Mouse (Mus musculus): ENCODE data around the gene Slc26a9. TPM values are rescaled to one million over a fixed set of nuclear protein-coding genes. Genes with fewer than 3 reads are reported as not detected.

Gene Slc26a9
- polyA plus RNA-seq, 1 experiment = 0.02 TPM

GRCm38 (mm10) chr1:131733474-131734180 is 10.2 kb upstream of the Slc26a9 start:
- TF ChIP-seq POLR2A (IDR thresholded peaks at IDR 0.05; ENCODE audit: extremely low read depth, insufficient read depth, low read length) (no peak), CTCF (IDR thresholded peaks at IDR 0.05; ENCODE audit: extremely low read depth, insufficient read depth, low read length) (no peak)
- Histone ChIP-seq H3K4me3 (ENCODE audit: insufficient read depth, low read length) (no peak overlapping the region), H3K27ac (ENCODE audit: insufficient read depth, low read length) (no peak overlapping the region), H3K4me1 (ENCODE audit: control insufficient read depth, insufficient read depth, low read length) (no peaks in the 10 kb centered on the region)

DNA sequence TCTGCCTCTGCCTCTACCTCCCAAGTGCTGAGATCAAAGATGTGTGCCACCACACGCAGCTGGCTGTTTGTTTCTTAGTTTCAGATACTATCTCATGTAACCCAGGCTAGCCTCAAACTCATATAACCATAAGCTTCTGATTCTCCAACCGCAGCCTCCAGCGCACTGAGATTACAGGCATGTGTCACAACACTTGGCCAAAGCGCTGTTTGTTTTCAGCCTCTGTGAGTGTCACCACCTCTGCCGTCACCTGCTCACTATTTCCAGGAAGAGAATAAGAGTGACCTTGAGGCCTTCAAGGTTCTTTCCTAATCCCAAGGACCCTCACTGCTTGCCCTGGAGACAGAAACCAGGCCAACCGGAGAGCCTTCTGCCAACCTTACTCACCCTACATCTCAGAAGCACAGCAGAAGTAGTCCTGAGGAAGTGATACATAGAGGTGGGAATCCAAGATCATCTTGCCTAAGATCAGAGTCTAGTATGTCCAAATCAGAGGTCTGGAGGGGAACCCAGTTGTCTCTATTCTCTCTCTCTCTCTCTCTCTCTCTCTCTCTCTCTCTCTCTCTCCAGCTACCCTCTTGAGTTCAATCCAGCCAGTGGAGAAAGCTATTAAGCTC is 9.1 kb upstream of the Slc26a9 start:
- no peak for TF ChIP-seq POLR2A (IDR thresholded peaks at IDR 0.05; ENCODE audit: extremely low read depth, insufficient read depth, low read length)
- no peak for TF ChIP-seq CTCF (IDR thresholded peaks at IDR 0.05; ENCODE audit: extremely low read depth, insufficient read depth, low read length)
- H3K27ac ChIP-seq (ENCODE audit: insufficient read depth, low read length) = no peak overlapping the region

GRCm38 (mm10) chr1:131736494-131736893 is 7.3 kb upstream of the Slc26a9 start:
- H3K27ac ChIP-seq (ENCODE audit: insufficient read depth, low read length) = no peak overlapping the region
- no peak overlapping the region for H3K4me3 ChIP-seq (ENCODE audit: insufficient read depth, low read length)
- H3K4me1 ChIP-seq (ENCODE audit: control insufficient read depth, insufficient read depth, low read length) = no peaks in the 10 kb centered on the region
- TF ChIP-seq POLR2A (IDR thresholded peaks at IDR 0.05; ENCODE audit: extremely low read depth, insufficient read depth, low read length) (no peak), CTCF (IDR thresholded peaks at IDR 0.05; ENCODE audit: extremely low read depth, insufficient read depth, low read length) (no peak)

More for the DNA sequence above, 9.1 kb upstream of the Slc26a9 start:
- H3K4me1 ChIP-seq (ENCODE audit: control insufficient read depth, insufficient read depth, low read length) = no peaks in the 10 kb centered on the region
- no peak overlapping the region for H3K4me3 ChIP-seq (ENCODE audit: insufficient read depth, low read length)

GRCm38 (mm10) chr1:131737269-131737668 is 6.6 kb upstream of the Slc26a9 start:
- Histone ChIP-seq H3K27ac (ENCODE audit: insufficient read depth, low read length) (no peak overlapping the region), H3K4me3 (ENCODE audit: insufficient read depth, low read length) (no peak overlapping the region), H3K4me1 (ENCODE audit: control insufficient read depth, insufficient read depth, low read length) (no peaks in the 10 kb centered on the region)
- TF ChIP-seq CTCF (IDR thresholded peaks at IDR 0.05; ENCODE audit: extremely low read depth, insufficient read depth, low read length) (no peak), POLR2A (IDR thresholded peaks at IDR 0.05; ENCODE audit: extremely low read depth, insufficient read depth, low read length) (no peak)

GRCm38 (mm10) chr1:131738760-131739159 is 5.1 kb upstream of the Slc26a9 start:
- TF ChIP-seq POLR2A (IDR thresholded peaks at IDR 0.05; ENCODE audit: extremely low read depth, insufficient read depth, low read length) (no peak), CTCF (IDR thresholded peaks at IDR 0.05; ENCODE audit: extremely low read depth, insufficient read depth, low read length) (no peak)

DNA sequence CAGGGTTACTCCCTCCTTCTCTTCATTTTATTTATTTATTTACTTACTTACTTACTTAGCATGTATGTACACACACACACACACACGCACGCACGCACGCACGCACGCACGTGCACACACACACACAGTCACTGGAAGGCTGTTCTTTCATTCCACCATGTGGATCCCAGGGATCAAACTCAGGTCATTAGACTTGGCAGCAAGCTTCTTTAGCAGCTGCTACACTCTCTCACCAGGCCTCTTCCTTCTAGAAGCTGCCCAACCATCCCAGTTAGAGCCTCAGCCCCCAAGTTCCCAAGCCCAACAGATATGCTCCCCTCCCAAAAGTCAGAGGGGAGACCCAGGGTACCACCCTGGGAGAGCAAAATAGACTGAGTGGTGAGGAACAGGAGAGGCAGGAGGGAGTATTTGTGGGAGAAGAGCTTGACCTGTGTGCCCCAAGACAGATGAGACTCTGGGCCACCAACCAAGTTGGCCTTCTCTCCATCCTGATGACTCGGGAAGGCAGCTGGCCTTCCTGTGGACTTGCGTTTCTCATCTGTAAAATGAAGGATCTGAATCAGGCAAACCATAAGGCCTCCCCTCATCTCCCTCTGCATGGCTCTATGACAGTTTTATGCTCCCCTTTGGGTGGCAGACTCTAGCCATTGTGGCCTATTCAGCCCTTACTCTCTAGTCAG is 4.2 kb upstream of the Slc26a9 start:
- Histone ChIP-seq H3K4me1 (ENCODE audit: control insufficient read depth, insufficient read depth, low read length) (no peaks in the 10 kb centered on the region), H3K4me3 (ENCODE audit: insufficient read depth, low read length) (no peak overlapping the region), H3K27ac (ENCODE audit: insufficient read depth, low read length) (no peak overlapping the region)
- TF ChIP-seq POLR2A (IDR thresholded peaks at IDR 0.05; ENCODE audit: extremely low read depth, insufficient read depth, low read length) (no peak), CTCF (IDR thresholded peaks at IDR 0.05; ENCODE audit: extremely low read depth, insufficient read depth, low read length) (no peak)

More at GRCm38 (mm10) chr1:131738760-131739159, 5.1 kb upstream of the Slc26a9 start:
- Histone ChIP-seq H3K4me1 (ENCODE audit: control insufficient read depth, insufficient read depth, low read length) (no peaks in the 10 kb centered on the region), H3K27ac (ENCODE audit: insufficient read depth, low read length) (no peak overlapping the region), H3K4me3 (ENCODE audit: insufficient read depth, low read length) (no peak overlapping the region)

GRCm38 (mm10) chr1:131745391-131745790 is 1.6 kb downstream of the Slc26a9 start:
- no peak overlapping the region for H3K27ac ChIP-seq (ENCODE audit: insufficient read depth, low read length)
- no peak overlapping the region for H3K4me3 ChIP-seq (ENCODE audit: insufficient read depth, low read length)
- TF ChIP-seq POLR2A (IDR thresholded peaks at IDR 0.05; ENCODE audit: extremely low read depth, insufficient read depth, low read length) (no peak), CTCF (IDR thresholded peaks at IDR 0.05; ENCODE audit: extremely low read depth, insufficient read depth, low read length) (no peak)
- H3K4me1 ChIP-seq (ENCODE audit: control insufficient read depth, insufficient read depth, low read length) = no peaks in the 10 kb centered on the region

GRCm38 (mm10) chr1:131747761-131748160 is 3.9 kb downstream of the Slc26a9 start:
- Histone ChIP-seq H3K4me3 (ENCODE audit: insufficient read depth, low read length) (no peak overlapping the region), H3K4me1 (ENCODE audit: control insufficient read depth, insufficient read depth, low read length) (no peaks in the 10 kb centered on the region)
- TF ChIP-seq CTCF (IDR thresholded peaks at IDR 0.05; ENCODE audit: extremely low read depth, insufficient read depth, low read length) (no peak), POLR2A (IDR thresholded peaks at IDR 0.05; ENCODE audit: extremely low read depth, insufficient read depth, low read length) (no peak)

GRCm38 (mm10) chr1:131748636-131749035 is 4.8 kb downstream of the Slc26a9 start:
- no peak overlapping the region for H3K4me3 ChIP-seq (ENCODE audit: insufficient read depth, low read length)
- no peaks in the 10 kb centered on the region for H3K4me1 ChIP-seq (ENCODE audit: control insufficient read depth, insufficient read depth, low read length)
- H3K27ac ChIP-seq (ENCODE audit: insufficient read depth, low read length) = no peak overlapping the region
- no peak for TF ChIP-seq POLR2A (IDR thresholded peaks at IDR 0.05; ENCODE audit: extremely low read depth, insufficient read depth, low read length)
- no peak for TF ChIP-seq CTCF (IDR thresholded peaks at IDR 0.05; ENCODE audit: extremely low read depth, insufficient read depth, low read length)

More at GRCm38 (mm10) chr1:131747761-131748160, 3.9 kb downstream of the Slc26a9 start:
- H3K27ac ChIP-seq (ENCODE audit: insufficient read depth, low read length) = no peak overlapping the region

Measured in cortical plate, adult 2 months (tissue).